Mouse (Mus musculus) left cerebral cortex, postnatal 25 days (tissue): ENCODE data around the gene Utp14b. TPM values are rescaled to one million over a fixed set of nuclear protein-coding genes. Genes with fewer than 3 reads are reported as not detected.

Source experiments
- DNase-seq, 2 experiments: peaks; one replicate each; pipeline ENCODE4 v3.0.0; 2022; ENCODE audit warnings: low spot score in 2 of 2, mixed read lengths in 1 of 2
- intact Hi-C: fragments of 180-260 bp; cut with DNase I; formaldehyde crosslinking; loops from one replicate; pipeline ENCODE4 v1.15.1; 2025
- total RNA-seq, 2 experiments: library from RNA; stranded (reverse); gene quantifications; 2 replicates each; pipeline ENCODE4 v1.2.3; 2021

The Utp14b gene
- total RNA-seq, 2 experiments from 2014 or later, result 14.3 to 15.3 TPM

GRCm38 (mm10) chr1:78666585-78666984, 8.7 kb downstream of the Utp14b start:
- intact Hi-C loops, result no loop called here
- DNase-seq, result no peak

- DNase-seq, result no peak
- intact Hi-C loops, result no loop called here
Observed at GRCm38 (mm10) chr1:78682291-78682690, 24.5 kb downstream of the Utp14b start.

- intact Hi-C loops, result loop anchor here (2.0 kb wide), 1 partner anchor 147 kb away; no protein-coding TSS in a partner anchor
- no peak for DNase-seq
Observed at GRCm38 (mm10) chr1:78684128-78684527, 26.3 kb downstream of the Utp14b start.

GRCm38 (mm10) chr1:78686872-78687271, 29.0 kb downstream of the Utp14b start:
- intact Hi-C loops, result no loop called here
- peak in 1 of 2 experiments; percentile 32 for DNase-seq

- intact Hi-C loops, result no loop called here
- DNase-seq, result no peak
Observed at GRCm38 (mm10) chr1:78688149-78688548, 30.3 kb downstream of the Utp14b start.

GRCm38 (mm10) chr1:78694503-78695258, 36.8 kb downstream of the Utp14b start:
- DNase-seq, result no peak
- intact Hi-C loops, result no loop called here

GRCm38 (mm10) chr1:78696305-78696704, 38.5 kb downstream of the Utp14b start:
- intact Hi-C loops, result no loop called here
- no peak for DNase-seq

GRCm38 (mm10) chr1:78696903-78697302, 39.1 kb downstream of the Utp14b start:
- intact Hi-C loops, result no loop called here
- no peak for DNase-seq

- intact Hi-C loops, result no loop called here
- no peak for DNase-seq
Observed at GRCm38 (mm10) chr1:78698138-78698537, 40.3 kb downstream of the Utp14b start.

GRCm38 (mm10) chr1:78701740-78702139, 43.9 kb downstream of the Utp14b start:
- DNase-seq, result no peak
- intact Hi-C loops, result no loop called here

- intact Hi-C loops, result no loop called here
- DNase-seq, result no peak
Observed at GRCm38 (mm10) chr1:78702282-78702963, 44.6 kb downstream of the Utp14b start.

- intact Hi-C loops, result no loop called here
- DNase-seq, result no peak
Observed at GRCm38 (mm10) chr1:78702964-78703285, 45.1 kb downstream of the Utp14b start.

- no peak for DNase-seq
- intact Hi-C loops, result no loop called here
Observed at GRCm38 (mm10) chr1:78706338-78706737, 48.5 kb downstream of the Utp14b start.

GRCm38 (mm10) chr1:78707280-78707679, 49.4 kb downstream of the Utp14b start:
- peak; percentile 30 to 61 for DNase-seq
- intact Hi-C loops, result no loop called here

- DNase-seq, result no peak
- intact Hi-C loops, result no loop called here
Observed at GRCm38 (mm10) chr1:78710026-78710425, 52.2 kb downstream of the Utp14b start.

- intact Hi-C loops, result no loop called here
- DNase-seq, result no peak
Observed at GRCm38 (mm10) chr1:78710613-78711329, 52.9 kb downstream of the Utp14b start.

Other genes with a start within 250 kb of the Utp14b start
- 10 to 100 TPM; 59.5 to 64.6 TPM for gene Farsb, start 169.1 kb upstream of the Utp14b start, total RNA-seq
- not detected for gene Mogat1, start 147.0 kb upstream of the Utp14b start, total RNA-seq
- gene BC035947, start 145.9 kb upstream of the Utp14b start, total RNA-seq, result under 1 TPM; 0.21 to 0.71 TPM
- gene Acsl3, start 213 bp upstream of the Utp14b start, total RNA-seq, result 100 to 1,000 TPM; 157 to 167 TPM
- gene Kcne4, start 158.7 kb downstream of the Utp14b start, total RNA-seq, result 1 to 10 TPM in 1 of 2 experiments, under 1 TPM in 1; 0.80 to 1.2 TPM